Mouse (Mus musculus): Measurements from ENCODE around the gene Zcrb1.
"Not testable (repeated sequence)": the region's sequence is repeated elsewhere in the genome, so short reads cannot be mapped to it uniquely, and the experiment has no call there.

DNA sequence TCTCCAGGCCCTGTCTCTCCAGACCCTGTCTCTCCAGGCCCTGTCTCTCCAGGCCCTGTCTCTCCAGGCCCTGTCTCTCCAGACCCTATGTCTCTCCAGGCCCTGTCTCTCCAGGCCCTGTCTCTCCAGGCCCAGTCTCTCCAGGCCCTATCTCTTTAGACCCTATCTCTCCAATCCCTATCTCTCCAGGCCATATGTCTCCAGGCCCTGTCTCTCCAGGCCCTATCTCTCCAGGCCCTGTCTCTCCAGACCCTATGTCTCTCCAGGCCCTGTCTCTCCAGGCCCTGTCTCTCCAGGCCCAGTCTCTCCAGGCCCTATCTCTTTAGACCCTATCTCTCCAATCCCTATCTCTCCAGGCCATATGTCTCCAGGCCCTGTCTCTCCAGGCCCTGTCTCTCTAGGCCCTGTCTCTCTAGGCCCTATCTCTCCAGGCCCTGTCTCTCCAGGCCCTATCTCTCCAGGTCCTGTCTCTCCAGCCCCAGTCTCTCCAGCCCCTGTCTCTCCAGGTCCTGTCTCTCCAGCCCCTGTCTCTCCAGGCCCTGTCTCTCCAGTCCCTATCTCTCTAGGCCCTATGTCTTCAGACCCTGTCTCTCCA lies 25.5 kb downstream of the Zcrb1 start:
- TF ChIP-seq BHLHE40 (IDR thresholded peaks at IDR 0.05; ENCODE audit: low read depth, low read length); CHD1 (IDR thresholded peaks at IDR 0.05; ENCODE audit: low read depth, low read length); CTCF (conservative IDR thresholded peaks at IDR 0.05 in 1 of 2, IDR thresholded peaks at IDR 0.05 in 1 of 2; ENCODE audit: low read depth in 2 of 2, low read length in 2 of 2); MEF2A (IDR thresholded peaks at IDR 0.05; ENCODE audit: borderline replicate concordance, low read depth, low read length); MAFK (IDR thresholded peaks at IDR 0.05; ENCODE audit: insufficient replicate concordance, low read length); GABPA (IDR thresholded peaks at IDR 0.05; ENCODE audit: insufficient replicate concordance, low read depth, low read length); JUN (IDR thresholded peaks at IDR 0.05; ENCODE audit: insufficient read depth, low read depth, low read length): not testable (repeated sequence)

Data from CH12.LX (cell line).